Mouse (Mus musculus) right cerebral cortex, adult 2 months (tissue): ENCODE measurements around the gene B9d2.

Experiments used
- DNase-seq, 2 experiments: peaks; one replicate each; pipeline ENCODE4 v3.0.0; 2021 to 2022; ENCODE audit warnings: low spot score in 2 of 2

The B9d2 gene

DNA sequence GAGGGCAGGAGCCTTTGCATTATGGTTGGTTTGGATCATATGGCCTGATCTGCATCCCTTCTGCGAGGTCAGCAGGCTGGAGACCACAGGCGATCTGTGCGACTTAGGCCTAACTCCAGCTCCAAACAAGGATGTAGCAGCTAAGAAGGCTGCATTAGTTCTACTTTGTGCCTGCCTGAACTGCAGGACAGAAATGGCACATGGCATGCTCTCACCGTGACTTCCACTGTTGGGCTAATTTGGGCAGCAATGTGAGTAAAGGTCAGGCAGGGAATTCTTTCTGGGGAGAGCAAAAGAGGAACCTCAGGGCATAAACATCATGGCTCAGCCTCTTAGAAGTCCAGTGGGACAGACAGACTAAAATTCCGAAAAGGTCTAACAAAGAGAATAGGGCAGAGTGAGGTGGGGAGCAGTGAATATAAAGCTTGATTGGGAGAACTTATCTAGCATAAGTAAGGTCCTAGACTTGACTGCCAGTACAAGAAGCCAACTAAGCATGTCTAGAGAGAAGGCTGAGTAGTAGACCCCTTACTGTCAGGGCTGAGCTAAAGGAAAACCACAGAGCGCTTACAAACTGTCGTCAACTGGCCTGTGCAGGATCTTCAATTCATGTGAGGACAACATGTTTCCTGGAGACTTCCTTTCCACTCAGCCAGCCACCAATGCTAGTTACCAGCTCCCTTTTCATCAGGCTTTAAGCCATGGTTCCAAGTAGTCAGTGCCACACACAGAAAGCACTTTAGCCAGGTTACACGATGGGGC, 50.9 kb downstream of the B9d2 start:
- no peak for DNase-seq

DNA sequence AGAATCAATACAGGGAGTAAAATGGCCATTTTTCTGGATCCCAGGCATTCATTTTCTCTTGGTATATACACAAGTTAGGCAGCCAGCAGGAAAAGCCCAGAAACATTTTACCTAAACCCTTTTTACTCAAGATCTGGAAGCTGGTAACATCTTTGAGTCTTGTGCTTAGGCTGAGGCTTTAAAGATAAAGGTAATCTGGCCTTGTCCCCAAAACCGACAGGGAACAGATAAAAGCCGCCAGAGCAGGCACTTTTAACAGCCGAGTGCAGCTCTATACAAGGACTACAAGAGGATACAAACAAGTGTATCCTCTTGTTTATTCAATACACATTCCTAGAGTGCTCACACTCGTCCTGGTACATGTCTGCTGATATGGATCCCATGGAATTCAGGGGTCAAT, 54.4 kb downstream of the B9d2 start:
- no peak for DNase-seq
